Mouse (Mus musculus): ENCODE data around the gene Dctn2. TPM values are rescaled to one million over a fixed set of nuclear protein-coding genes. Genes with fewer than 3 reads are reported as not detected.

The Dctn2 gene
- polyA plus RNA-seq, 1 experiment from 2014 or later = 177 TPM

DNA sequence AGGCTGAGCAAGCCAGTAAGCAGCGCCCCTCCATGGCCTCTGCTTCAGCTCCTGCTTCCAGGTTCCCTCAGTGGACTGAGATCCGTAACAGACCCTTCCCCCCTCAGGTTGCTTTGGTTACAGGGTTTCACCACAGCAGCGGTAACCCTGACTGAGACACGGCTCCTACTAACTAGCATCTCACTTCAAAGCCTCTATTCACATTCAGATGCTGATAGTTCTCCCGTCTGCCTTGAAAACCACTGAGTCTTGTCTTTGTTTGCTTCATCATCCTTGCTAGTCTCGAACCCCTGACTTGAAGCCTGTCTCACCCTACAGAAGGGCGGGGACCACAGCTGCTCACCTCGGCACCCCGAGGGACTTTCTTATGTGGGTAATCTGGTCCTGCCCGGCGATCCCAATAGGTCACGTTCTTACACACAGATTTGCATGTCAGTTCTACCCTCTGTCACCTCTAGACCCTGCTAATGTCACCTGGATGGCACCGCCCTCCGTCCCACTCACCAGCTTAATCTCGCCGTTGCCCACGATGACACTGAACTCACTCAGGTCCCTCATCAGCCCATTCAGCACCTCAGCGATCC lies 27.8 kb upstream of the Dctn2 start:
- no peak overlapping the region for H3K4me2 ChIP-seq (ENCODE audit: low read length)
- TF ChIP-seq CTCF (IDR thresholded peaks at IDR 0.05; ENCODE audit: low read depth) = no peak

DNA sequence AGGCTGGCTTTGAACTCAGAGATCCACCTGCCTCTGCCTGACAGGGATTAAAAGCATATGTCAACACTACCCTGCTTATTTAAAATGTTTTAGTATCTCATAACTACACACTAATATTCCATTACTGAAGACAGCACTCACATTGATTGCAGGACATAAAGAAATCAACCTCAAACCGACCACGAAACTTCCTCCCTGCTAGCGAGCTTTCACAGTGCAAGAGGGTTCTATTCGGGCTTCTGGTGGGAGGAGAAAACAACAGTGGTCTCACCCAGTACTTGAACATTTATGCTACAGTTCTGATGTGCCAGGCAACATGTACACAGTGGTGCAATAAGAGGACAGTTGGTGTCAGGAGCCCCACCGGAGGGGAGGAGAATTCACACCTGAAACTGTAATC lies 15.4 kb upstream of the Dctn2 start:
- ATAC-seq (replicated peaks; ENCODE audit: low FRiP score, low read depth) = no peak
- no peak for TF ChIP-seq CTCF (IDR thresholded peaks at IDR 0.05; ENCODE audit: low read depth)
- WGBS = 66% methylated on average over 5 of the region's 5 CpGs

More for the DNA sequence above, 27.8 kb upstream of the Dctn2 start:
- ATAC-seq (replicated peaks; ENCODE audit: low FRiP score, low read depth) (no peak), DNase-seq (ENCODE audit: low spot score) (no peak)
- no peaks in the 10 kb centered on the region for H3K27me3 ChIP-seq (ENCODE audit: insufficient read depth, low read length)
- no peak overlapping the region for H3K27ac ChIP-seq
- H3K9ac ChIP-seq (ENCODE audit: low read depth, low read length) = no peak overlapping the region
- WGBS = 68% methylated on average over 18 of the region's 18 CpGs
- no peak overlapping the region for H3K4me3 ChIP-seq (replicated peaks; ENCODE audit: low read depth, low read length)
- H3K4me1 ChIP-seq (replicated peaks; ENCODE audit: insufficient read depth, low read length) = no peaks in the 10 kb centered on the region
- no peaks in the 10 kb centered on the region for H3K9me3 ChIP-seq (replicated peaks; ENCODE audit: low read length)
- no peaks in the 10 kb centered on the region for H3K36me3 ChIP-seq (ENCODE audit: insufficient read depth, low read length)

DNA sequence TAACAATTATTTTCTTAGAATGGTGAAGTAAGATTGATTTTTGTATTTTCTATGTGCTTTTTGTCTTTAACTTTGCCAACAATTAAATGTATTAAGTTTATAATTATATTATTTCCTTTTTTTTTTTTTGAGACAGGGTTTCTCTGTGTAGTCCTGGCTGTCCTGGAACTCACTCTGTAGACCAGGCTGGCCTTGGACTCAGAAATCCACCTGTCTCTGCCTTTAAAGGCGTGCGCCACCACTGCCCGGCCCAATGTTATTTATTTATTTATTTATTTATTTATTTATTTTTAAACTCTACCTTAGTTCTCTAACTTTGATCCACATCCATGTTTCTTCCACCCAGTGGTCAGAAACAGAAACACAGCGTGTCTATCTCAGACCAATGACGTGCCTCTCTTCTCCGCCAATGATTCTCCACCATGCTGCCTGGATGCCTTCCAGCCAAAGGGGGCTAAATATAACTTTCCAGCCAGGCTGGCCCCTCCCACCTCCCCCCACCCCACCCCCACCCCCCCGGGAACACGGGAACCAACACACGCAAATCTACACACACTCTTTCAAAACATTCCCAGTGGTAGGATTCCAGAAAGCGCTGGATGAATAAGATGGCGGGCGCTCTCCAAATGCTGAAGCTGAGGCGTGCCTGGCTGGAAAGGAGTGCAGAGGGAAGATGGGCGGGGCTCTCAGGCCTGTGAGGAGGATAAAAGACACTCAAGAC lies 10.4 kb upstream of the Dctn2 start:
- H3K36me3 ChIP-seq (ENCODE audit: insufficient read depth, low read length) = no peaks in the 10 kb centered on the region
- H3K27ac ChIP-seq = no peak overlapping the region
- no peak overlapping the region for H3K9ac ChIP-seq (ENCODE audit: low read depth, low read length)
- DNase-seq (ENCODE audit: low spot score) (peak; percentile 93), ATAC-seq (replicated peaks; ENCODE audit: low FRiP score, low read depth) (peak; percentile 80)
- 22% methylated on average over 14 of the region's 14 CpGs for WGBS
- H3K27me3 ChIP-seq (ENCODE audit: insufficient read depth, low read length) = no peaks in the 10 kb centered on the region
- H3K4me3 ChIP-seq (replicated peaks; ENCODE audit: low read depth, low read length) = no peak overlapping the region
- TF ChIP-seq CTCF (IDR thresholded peaks at IDR 0.05; ENCODE audit: low read depth) = peak; percentile 23; the same call in 1 of the 2 replicates
- no peak overlapping the region for H3K4me2 ChIP-seq (ENCODE audit: low read length)
- H3K4me1 ChIP-seq (replicated peaks; ENCODE audit: insufficient read depth, low read length) = no peaks in the 10 kb centered on the region
- H3K9me3 ChIP-seq (replicated peaks; ENCODE audit: low read length) = no peaks in the 10 kb centered on the region

More for the DNA sequence above, 15.4 kb upstream of the Dctn2 start:
- no peak overlapping the region for H3K27ac ChIP-seq
- H3K27me3 ChIP-seq (ENCODE audit: insufficient read depth, low read length) = no peaks in the 10 kb centered on the region
- no peaks in the 10 kb centered on the region for H3K36me3 ChIP-seq (ENCODE audit: insufficient read depth, low read length)
- H3K4me1 ChIP-seq (replicated peaks; ENCODE audit: insufficient read depth, low read length) = no peaks in the 10 kb centered on the region
- no peak overlapping the region for H3K9ac ChIP-seq (ENCODE audit: low read depth, low read length)
- no peak overlapping the region for H3K4me2 ChIP-seq (ENCODE audit: low read length)
- DNase-seq (ENCODE audit: low spot score) = no peak
- no peak overlapping the region for H3K4me3 ChIP-seq (replicated peaks; ENCODE audit: low read depth, low read length)
- no peaks in the 10 kb centered on the region for H3K9me3 ChIP-seq (replicated peaks; ENCODE audit: low read length)

DNA sequence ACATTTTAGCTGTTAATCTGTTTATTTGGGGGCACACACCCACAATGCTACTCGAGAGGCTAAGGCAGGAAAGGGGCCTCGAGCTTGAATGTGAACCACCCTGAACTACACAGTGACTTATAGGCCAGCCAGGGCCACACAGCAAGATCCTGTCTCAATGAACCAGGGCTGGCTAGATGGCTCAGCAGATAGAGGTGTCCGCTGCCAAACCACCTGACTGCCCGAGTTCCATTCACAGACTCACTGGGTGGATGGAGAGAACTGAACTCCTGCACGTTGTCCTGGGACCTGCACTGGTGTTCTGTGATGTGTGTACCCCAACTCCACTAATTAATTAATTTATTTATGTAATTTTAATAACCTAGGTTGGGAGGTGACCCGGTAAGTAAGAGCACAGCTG lies 8.4 kb upstream of the Dctn2 start:
- WGBS = 65% methylated on average over 6 of the region's 6 CpGs
- Histone ChIP-seq H3K27me3 (ENCODE audit: insufficient read depth, low read length) (0 out of 2 replicates have a peak, but pooled peaks cover 4% of the 10 kb centered on the region), H3K27ac (no peak overlapping the region), H3K36me3 (ENCODE audit: insufficient read depth, low read length) (no peaks in the 10 kb centered on the region), H3K4me1 (replicated peaks; ENCODE audit: insufficient read depth, low read length) (peaks cover 6% of the 10 kb centered on the region), H3K9ac (ENCODE audit: low read depth, low read length) (no peak overlapping the region), H3K9me3 (replicated peaks; ENCODE audit: low read length) (no peaks in the 10 kb centered on the region), H3K4me2 (ENCODE audit: low read length) (no peak overlapping the region), H3K4me3 (replicated peaks; ENCODE audit: low read depth, low read length) (no peak overlapping the region)
- ATAC-seq (replicated peaks; ENCODE audit: low FRiP score, low read depth) = no peak
- TF ChIP-seq CTCF (IDR thresholded peaks at IDR 0.05; ENCODE audit: low read depth) = no peak
- no peak for DNase-seq (ENCODE audit: low spot score)

DNA sequence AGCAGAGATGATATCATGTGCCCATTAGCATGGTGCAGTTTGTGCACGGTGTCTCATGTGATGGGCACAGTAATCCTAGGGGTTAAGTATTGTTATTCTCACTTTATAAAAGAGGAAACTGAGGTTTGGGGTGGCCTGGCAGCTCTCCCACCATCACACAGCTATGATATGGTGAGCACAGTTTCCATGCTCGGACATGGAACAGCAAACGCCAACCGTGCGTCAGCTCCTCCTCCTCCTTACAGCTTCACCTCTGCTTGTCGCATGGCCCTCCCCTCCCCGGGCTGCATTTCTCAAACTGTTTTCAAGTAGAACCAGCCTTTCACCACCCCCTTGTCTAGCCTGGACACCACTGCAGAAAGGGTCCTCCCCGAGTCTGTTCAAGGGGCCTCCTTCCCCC lies 7.7 kb upstream of the Dctn2 start:
- TF ChIP-seq CTCF (IDR thresholded peaks at IDR 0.05; ENCODE audit: low read depth) = no peak
- Histone ChIP-seq H3K9ac (ENCODE audit: low read depth, low read length) (no peak overlapping the region), H3K4me2 (ENCODE audit: low read length) (no peak overlapping the region), H3K27me3 (ENCODE audit: insufficient read depth, low read length) (0 out of 2 replicates have a peak, but pooled peaks cover 4% of the 10 kb centered on the region), H3K9me3 (replicated peaks; ENCODE audit: low read length) (no peaks in the 10 kb centered on the region), H3K4me3 (replicated peaks; ENCODE audit: low read depth, low read length) (no peak overlapping the region), H3K27ac (no peak overlapping the region), H3K4me1 (replicated peaks; ENCODE audit: insufficient read depth, low read length) (peaks cover 12% of the 10 kb centered on the region), H3K36me3 (ENCODE audit: insufficient read depth, low read length) (no peaks in the 10 kb centered on the region)
- DNase-seq (ENCODE audit: low spot score) (no peak), ATAC-seq (replicated peaks; ENCODE audit: low FRiP score, low read depth) (no peak)
- 74% methylated on average over 8 of the region's 8 CpGs for WGBS

DNA sequence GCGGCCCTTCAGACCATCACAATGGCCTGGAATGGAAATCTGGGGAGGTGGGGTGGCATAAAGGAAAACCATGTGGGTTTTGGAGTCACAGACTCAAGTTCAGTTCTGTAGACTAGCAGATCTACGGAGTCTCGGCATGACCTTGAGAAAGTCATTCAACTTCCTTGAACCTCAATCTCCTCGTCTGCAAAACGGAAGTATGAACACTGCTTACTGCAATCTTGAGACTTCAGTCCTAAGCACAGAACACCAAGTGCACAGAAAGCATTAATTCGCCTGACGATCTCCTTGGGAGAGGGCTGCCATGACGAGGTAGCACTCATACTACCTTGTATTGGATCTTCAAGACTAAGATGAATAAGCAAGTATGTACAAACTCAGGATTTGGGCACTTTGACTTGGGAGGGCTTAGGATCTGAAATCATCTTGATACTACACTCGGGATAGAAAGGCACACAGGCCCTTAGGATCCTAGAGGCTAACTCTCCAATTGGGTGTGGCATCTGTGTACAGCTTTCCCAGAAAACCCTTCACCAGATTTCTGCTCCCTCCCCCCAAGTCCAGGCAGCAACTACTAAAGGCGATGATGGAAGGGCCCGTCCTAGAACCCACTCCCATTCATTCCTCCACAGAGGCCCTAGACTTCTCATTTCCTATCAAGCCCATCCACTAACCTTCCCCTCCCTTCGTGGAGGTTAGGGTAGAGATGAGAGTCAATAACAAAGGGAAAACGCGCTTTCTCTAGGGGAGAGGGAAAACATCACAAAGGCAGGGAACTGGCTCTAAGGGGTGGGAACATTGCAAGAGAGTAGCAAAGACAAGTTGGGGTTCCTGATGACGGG lies 4.2 kb upstream of the Dctn2 start:
- Histone ChIP-seq H3K9ac (ENCODE audit: low read depth, low read length) (no peak overlapping the region), H3K4me2 (ENCODE audit: low read length) (no peak overlapping the region), H3K27me3 (ENCODE audit: insufficient read depth, low read length) (0 out of 2 replicates have a peak, but pooled peaks cover 6% of the 10 kb centered on the region), H3K9me3 (replicated peaks; ENCODE audit: low read length) (no peaks in the 10 kb centered on the region), H3K4me3 (replicated peaks; ENCODE audit: low read depth, low read length) (no peak overlapping the region), H3K4me1 (replicated peaks; ENCODE audit: insufficient read depth, low read length) (peaks cover 12% of the 10 kb centered on the region), H3K36me3 (ENCODE audit: insufficient read depth, low read length) (no peaks in the 10 kb centered on the region), H3K27ac (no peak overlapping the region)
- DNase-seq (ENCODE audit: low spot score) (no peak), ATAC-seq (replicated peaks; ENCODE audit: low FRiP score, low read depth) (no peak)
- 64% methylated on average over 15 of the region's 15 CpGs for WGBS
- TF ChIP-seq CTCF (IDR thresholded peaks at IDR 0.05; ENCODE audit: low read depth) = no peak

Measured in kidney, postnatal 0 days (tissue).